Mouse (Mus musculus) CH12.LX (cell line): ENCODE data around the gene Alkbh2. TPM values are rescaled to one million over a fixed set of nuclear protein-coding genes. Genes with fewer than 3 reads are reported as not detected.
A peak's percentile ranks its signal among the peaks of the same experiment; 100 is the strongest.

ENCODE experiments used
- DNase-seq: peaks from one replicate; pipeline ENCODE4 v3.0.0-alpha.2; 2013; ENCODE audit errors: extremely low read depth
- H3K27ac ChIP-seq: 2 replicates; pipeline ENCODE4 v1.5.1; 2012; ENCODE audit warnings: low read depth, mild to moderate bottlenecking, control low read depth, moderate library complexity; ENCODE audit not compliant: insufficient read depth
- H3K27me3 ChIP-seq: replicated peaks from 2 replicates; pipeline ENCODE3; 2012; ENCODE audit warnings: inconsistent platforms
- H3K36me3 ChIP-seq, 2 experiments: replicated peaks in 1 of 2; 2 replicates each; pipeline versions ENCODE3 to v1.6.1; 2012; ENCODE audit warnings: inconsistent platforms in 1 of 2, low read length in 1 of 2, mild to moderate bottlenecking in 1 of 2, mixed read lengths in 1 of 2, moderate library complexity in 1 of 2; ENCODE audit not compliant: control insufficient read depth in 1 of 2, insufficient read depth in 1 of 2
- H3K4me1 ChIP-seq, 2 experiments: 2 replicates each; pipeline ENCODE4 v1.6.1; 2012; ENCODE audit warnings: inconsistent platforms in 1 of 2, moderate library complexity in 1 of 2; ENCODE audit not compliant: insufficient read depth in 2 of 2, control insufficient read depth in 1 of 2
- H3K4me2 ChIP-seq: 2 replicates; pipeline ENCODE4 v1.6.1; 2012; ENCODE audit warnings: low read depth, mild to moderate bottlenecking, control low read depth; ENCODE audit not compliant: poor library complexity, insufficient read depth, severe bottlenecking
- H3K4me3 ChIP-seq, 3 experiments: fragments of 150-350 bp in 1 of 3; sonication (generic) in 1 of 3; replicated peaks in 1 of 3; 2 replicates each; pipeline versions ENCODE3 to v1.5.1; 2011 to 2012; ENCODE audit warnings: low read depth in 2 of 3, low read length in 2 of 3, mild to moderate bottlenecking in 2 of 3, moderate library complexity in 2 of 3, control low read depth in 1 of 3, improper control_type of control experiment in 1 of 3, inconsistent platforms in 1 of 3, mixed read lengths in 1 of 3; ENCODE audit not compliant: poor library complexity in 1 of 3
- H3K79me2 ChIP-seq: replicated peaks from 2 replicates; pipeline ENCODE4 v1.6.1; 2012; ENCODE audit warnings: mild to moderate bottlenecking, moderate library complexity; ENCODE audit not compliant: control insufficient read depth, poor library complexity, insufficient read depth, severe bottlenecking; ENCODE audit errors: extremely low read depth
- H3K9ac ChIP-seq: 2 replicates; pipeline ENCODE4 v1.6.1; 2012; ENCODE audit warnings: low read depth, mild to moderate bottlenecking, control low read depth, moderate library complexity; ENCODE audit not compliant: insufficient read depth
- H3K9me3 ChIP-seq: replicated peaks from 2 replicates; pipeline ENCODE3; 2012; ENCODE audit warnings: low read length, inconsistent platforms, mixed read lengths
- BHLHE40 ChIP-seq: IDR thresholded peaks from 2 replicates; pipeline ENCODE4 v1.6.1; 2011; ENCODE audit warnings: mild to moderate bottlenecking, low read depth, low read length, improper control_type of control experiment
- CHD1 ChIP-seq: IDR thresholded peaks from 2 replicates; pipeline ENCODE4 v1.6.1; 2012; ENCODE audit warnings: low read depth, low read length, improper control_type of control experiment, inconsistent platforms
- CHD2 ChIP-seq: IDR thresholded peaks from 2 replicates; pipeline ENCODE4 v1.6.1; 2011; ENCODE audit warnings: low read length, improper control_type of control experiment
- IRF4 ChIP-seq: IDR thresholded peaks from 2 replicates; pipeline ENCODE4 v1.6.1; 2014; ENCODE audit warnings: low read depth, mild to moderate bottlenecking, inconsistent platforms, low read length, improper control_type of control experiment
- KAT2A ChIP-seq: IDR thresholded peaks from 2 replicates; pipeline ENCODE4 v1.6.1; 2012; ENCODE audit warnings: low read length, improper control_type of control experiment, inconsistent platforms; ENCODE audit not compliant: insufficient replicate concordance
- MAZ ChIP-seq: IDR thresholded peaks from 2 replicates; pipeline ENCODE4 v1.6.1; 2012; ENCODE audit warnings: low read depth, mild to moderate bottlenecking, inconsistent platforms, low read length, improper control_type of control experiment, moderate library complexity
- MXI1 ChIP-seq: IDR thresholded peaks from 2 replicates; pipeline ENCODE4 v1.6.1; 2011; ENCODE audit warnings: mild to moderate bottlenecking, low read depth, low read length, improper control_type of control experiment
- NELFE ChIP-seq: IDR thresholded peaks from 2 replicates; pipeline ENCODE4 v1.6.1; 2011; ENCODE audit warnings: low read depth, low read length, improper control_type of control experiment
- NRF1 ChIP-seq: IDR thresholded peaks from 2 replicates; pipeline ENCODE4 v1.6.1; 2014; ENCODE audit warnings: low read depth, mild to moderate bottlenecking, inconsistent platforms, low read length, improper control_type of control experiment, moderate library complexity
- POLR2AphosphoS2 ChIP-seq: IDR thresholded peaks from 2 replicates; pipeline ENCODE4 v1.6.1; 2011; ENCODE audit warnings: low read depth, low read length, improper control_type of control experiment
- RCOR1 ChIP-seq: conservative IDR thresholded peaks from 2 replicates; pipeline ENCODE4 v1.6.1; 2012; ENCODE audit warnings: low read depth, mild to moderate bottlenecking, inconsistent platforms, low read length, improper control_type of control experiment
- SIN3A ChIP-seq: IDR thresholded peaks from 2 replicates; pipeline ENCODE4 v1.6.1; 2012; ENCODE audit warnings: low read length, improper control_type of control experiment, inconsistent platforms
- SMC3 ChIP-seq: IDR thresholded peaks from 2 replicates; pipeline ENCODE4 v1.6.1; 2011; ENCODE audit warnings: low read depth, low read length, improper control_type of control experiment
- TBP ChIP-seq: conservative IDR thresholded peaks from 2 replicates; pipeline ENCODE4 v1.6.1; 2011; ENCODE audit warnings: low read depth, low read length, improper control_type of control experiment
- ZKSCAN1 ChIP-seq: IDR thresholded peaks from 2 replicates; pipeline ENCODE4 v1.6.1; 2012; ENCODE audit warnings: low read depth, inconsistent platforms, low read length, improper control_type of control experiment, borderline replicate concordance
- ZNF384 ChIP-seq: IDR thresholded peaks from 2 replicates; pipeline ENCODE4 v1.6.1; 2012; ENCODE audit warnings: low read depth, low read length, improper control_type of control experiment, inconsistent platforms
- dilution Hi-C: fragments of 300-500 bp; cut with MboI; formaldehyde crosslinking; loops from 2 replicates; pipeline ENCODE4 v1.14.3; 2020; ENCODE audit warnings: low sequenced_read_pairs; ENCODE audit not compliant: extremely low pct_unique_long_range_greater_than_20kb, extremely low pct_ligation_motif_present
- in situ Hi-C: fragments of 300-500 bp; cut with MboI; formaldehyde crosslinking; loops from 3 replicates; pipeline ENCODE4 v1.14.3; 2019; ENCODE audit warnings: low sequenced_read_pairs, low pct_ligation_motif_present, low pct_unique_long_range_greater_than_20kb, mixed read lengths
- polyA plus RNA-seq: library from polyadenylated mRNA; unstranded; fragments of >175 nt; gene quantifications from 2 replicates; pipeline ENCODE4 v1.2.1, GENCODE M21; 2012; ENCODE audit warnings: low read depth; ENCODE audit not compliant: insufficient read length
- total RNA-seq, 2 experiments: library from RNA; depleted of rRNA; stranded (reverse); fragments of 300-350 nt in 1 of 2; fragments of >200 nt in 1 of 2; gene quantifications; 2 replicates each; pipeline ENCODE4 v1.2.3; 2012 to 2014

The Alkbh2 gene
- total and polyA plus RNA-seq, 3 experiments = 34.4 to 39.3 (median 35.7) TPM

- dilution Hi-C loops = no loop called here
- Histone ChIP-seq H3K27ac (peak within 1 kb of the TSS; percentile 81), H3K79me2 (peaks cover 9% of the 10 kb centered on the region), H3K4me3 (peak within 1 kb of the TSS; percentile 56 to 90 (median 63)), H3K9ac (peak within 1 kb of the TSS; percentile 45), H3K9me3 (no peaks in the 10 kb centered on the region), H3K27me3 (no peaks in the 10 kb centered on the region), H3K36me3 (peaks cover 14 to 34% of the 10 kb centered on the region in 2 experiments), H3K4me2 (peak within 1 kb of the TSS; percentile 65), H3K4me1 (peaks cover 13 to 60% of the 10 kb centered on the region in 2 experiments)
- TF ChIP-seq POLR2AphosphoS2 (no peak), TBP (no peak), NRF1 (peak; percentile 84)
- in situ Hi-C loops = loop anchor here (5.0 kb wide), 1 partner anchor 78 kb away; no protein-coding TSS in a partner anchor
- DNase-seq = peak; percentile 75
Observed at GRCm38 (mm10) chr5:114130211-114130605, 2.2 kb upstream of the Alkbh2 start, which contains the start of gene Ung. TSS of gene Ung (plus strand) at chr5:114130386.

DNA sequence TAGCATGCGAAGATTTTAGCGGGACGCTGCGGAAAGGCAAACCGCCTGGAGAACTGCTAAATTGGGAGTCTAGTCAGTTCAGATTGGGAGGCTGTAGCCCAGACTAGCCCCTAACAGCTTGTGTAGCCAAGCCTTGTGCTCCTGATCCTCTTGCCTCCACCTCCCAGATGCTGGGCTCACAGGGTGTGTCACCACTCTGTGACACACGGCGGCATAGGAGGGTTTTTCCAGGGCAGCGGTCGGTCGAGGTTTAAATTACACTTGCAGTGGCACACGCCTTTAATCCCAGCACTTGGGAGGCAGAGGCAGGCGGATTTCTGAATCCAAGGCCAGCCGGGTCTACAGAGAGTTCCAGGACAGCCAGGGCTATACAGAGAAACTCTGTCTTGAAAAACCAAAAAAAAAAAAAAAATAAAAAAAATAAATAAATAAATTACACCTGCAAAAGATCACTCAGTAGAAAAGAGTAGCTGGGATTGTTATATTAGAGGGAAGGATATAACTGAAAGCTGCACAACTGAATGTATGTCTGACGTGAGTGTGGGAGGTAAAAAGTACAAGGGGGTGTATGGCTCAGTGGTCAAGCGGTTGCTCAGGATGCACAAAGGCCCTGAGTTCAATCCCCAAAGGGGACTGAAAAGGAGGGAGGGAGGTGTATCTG, 1.7 kb upstream of the Alkbh2 start:
- peak overlapping the region; percentile 65 for H3K4me2 ChIP-seq
- H3K27ac ChIP-seq = no peak overlapping the region
- dilution Hi-C loops = no loop called here
- peak overlapping the region; percentile 40 to 90 (median 63) for H3K4me3 ChIP-seq
- DNase-seq = peak; percentile 55
- no peaks in the 10 kb centered on the region for H3K27me3 ChIP-seq
- H3K9me3 ChIP-seq = no peaks in the 10 kb centered on the region
- H3K4me1 ChIP-seq = peaks cover 13 to 54% of the 10 kb centered on the region in 2 experiments
- H3K79me2 ChIP-seq = peaks cover 9% of the 10 kb centered on the region
- no peak overlapping the region; the same call in 1 of the 2 replicates for H3K9ac ChIP-seq
- peaks cover 16 to 37% of the 10 kb centered on the region in 2 experiments for H3K36me3 ChIP-seq
- TF ChIP-seq ZNF384 = peak; percentile 74
- TF ChIP-seq ZKSCAN1 = no peak
- 0 out of 2 replicates have a peak, but pooled peaks have one; percentile 38 for TF ChIP-seq SIN3A
- TF ChIP-seq CHD1 = 0 out of 2 replicates have a peak, but pooled peaks have one; percentile 66
- TF ChIP-seq MXI1 = 0 out of 2 replicates have a peak, but pooled peaks have one; percentile 43
- TF ChIP-seq MAZ = no peak
- no peak for TF ChIP-seq CHD2
- TF ChIP-seq SMC3 = no peak
- TF ChIP-seq RCOR1 = no peak
- TF ChIP-seq KAT2A = no peak
- TF ChIP-seq BHLHE40 = 0 out of 2 replicates have a peak, but pooled peaks have one; percentile 11
- no peak for TF ChIP-seq IRF4
- TF ChIP-seq NELFE = no peak
- TF ChIP-seq, all 38 proteins: peak for 5
- in situ Hi-C loops = loop anchor here (5.0 to 10.0 kb wide), 2 partner anchors 77 to 155 kb away; no protein-coding TSS in a partner anchor
